In genomic region chr4:104678234-104678633, GRCm38 (mm10) we compare ENCODE assay signal across 17 mouse cellular contexts.
DNase-seq lines count a peak whose midpoint lies in the region; ATAC-seq and TF ChIP-seq lines count a peak whose summit lies in the region.
"Had no signal": no experiment of that assay in that cellular context is flagged by ENCODE, and none has a peak within 500 bp of the region (broad histone marks: within the 10 kb centered on the region; RNA-seq: fewer than 3 reads in every experiment).

No protein-coding gene starts in this region.

- no peak overlapping the region for H3K4me3 ChIP-seq in layer of hippocampus, adult 2 months
- H3K4me3 ChIP-seq in neural tube, embryonic 13.5 days: no peak overlapping the region
- H3K4me3 ChIP-seq in forebrain, postnatal 0 days (ENCODE audit: low read depth, low read length): no peak overlapping the region
- H3K4me3 ChIP-seq: embryonic facial prominence, embryonic 13.5 days; heart, adult 2 months; limb, embryonic 12.5 days; midbrain, embryonic 15.5 days had no signal

- peak overlapping the region; percentile 61 for H3K27ac ChIP-seq in layer of hippocampus, adult 2 months
- no peak overlapping the region for H3K27ac ChIP-seq in neural tube, embryonic 13.5 days (replicated peaks)
- no peak overlapping the region for H3K27ac ChIP-seq in forebrain, postnatal 0 days (ENCODE audit: low read depth, low read length)
- H3K27ac ChIP-seq: embryonic facial prominence, embryonic 13.5 days; heart, adult 2 months; limb, embryonic 12.5 days; liver, embryonic 14.5 days; midbrain, embryonic 15.5 days had no signal

- 0 out of 2 replicates have a peak, but pooled peaks have one; percentile 15 for ATAC-seq in neural tube, embryonic 13.5 days (ENCODE audit: low read depth)
- ATAC-seq in forebrain, postnatal 0 days: peak; percentile 54
- ATAC-seq: inflammation-experienced regulatory T-cells, adult 6 months; lung, postnatal 0 days; midbrain, embryonic 15.5 days had no signal

- H3K9ac ChIP-seq in neural tube, embryonic 13.5 days: no peak overlapping the region
- no peak overlapping the region for H3K9ac ChIP-seq in forebrain, postnatal 0 days
- H3K9ac ChIP-seq: embryonic facial prominence, embryonic 13.5 days; limb, embryonic 12.5 days; liver, embryonic 14.5 days; midbrain, embryonic 15.5 days had no signal

- DNase-seq in layer of hippocampus, adult 2 months (ENCODE audit: low spot score in 2 of 2): peak; percentile 43 to 56
- DNase-seq in layer of hippocampus, postnatal 36 days: no peak
- DNase-seq in neural tube, embryonic 10.5 days (ENCODE audit: extremely low spot score, low spot score): no peak
- DNase-seq in forebrain, postnatal 0 days: peak; percentile 46
- no peak for DNase-seq in spleen, postnatal 10 days (ENCODE audit: low spot score in 2 of 2)
- no peak for DNase-seq in ovary, postnatal 10 days (ENCODE audit: low spot score)
- DNase-seq: adrenal gland, postnatal 36 days; cerebellum, adult 9-10 months; heart, adult 2 months; kidney, adult 9 months had no signal

- H3K36me3 ChIP-seq in neural tube, embryonic 13.5 days: no peaks in the 10 kb centered on the region
- no peaks in the 10 kb centered on the region for H3K36me3 ChIP-seq in forebrain, postnatal 0 days (ENCODE audit: insufficient read depth)
- H3K36me3 ChIP-seq: embryonic facial prominence, embryonic 13.5 days; limb, embryonic 12.5 days; midbrain, embryonic 15.5 days had no signal

- TF ChIP-seq CTCF in layer of hippocampus, adult 2 months (conservative IDR thresholded peaks at IDR 0.05): no peak
- no peak for TF ChIP-seq CTCF in forebrain, postnatal 0 days (IDR thresholded peaks at IDR 0.05; ENCODE audit: low read depth)

- 69% methylated on average over 7 of the region's 7 CpGs for WGBS in neural tube, embryonic 13.5 days
- 51% methylated on average over 7 of the region's 7 CpGs for WGBS in forebrain, postnatal 0 days

- H3K4me2 ChIP-seq in neural tube, embryonic 13.5 days: no peak overlapping the region
- no peak overlapping the region for H3K4me2 ChIP-seq in forebrain, postnatal 0 days (ENCODE audit: low read depth)
- H3K4me2 ChIP-seq: embryonic facial prominence, embryonic 13.5 days; limb, embryonic 12.5 days; midbrain, embryonic 15.5 days had no signal

- no peaks in the 10 kb centered on the region for H3K27me3 ChIP-seq in neural tube, embryonic 13.5 days
- H3K27me3 ChIP-seq in forebrain, postnatal 0 days (ENCODE audit: insufficient read depth, low read length): no peaks in the 10 kb centered on the region
- H3K27me3 ChIP-seq: embryonic facial prominence, embryonic 13.5 days; limb, embryonic 12.5 days; midbrain, embryonic 15.5 days had no signal

- no peaks in the 10 kb centered on the region for H3K9me3 ChIP-seq in neural tube, embryonic 13.5 days
- H3K9me3 ChIP-seq in forebrain, postnatal 0 days (ENCODE audit: low read length): no peaks in the 10 kb centered on the region
- H3K9me3 ChIP-seq: embryonic facial prominence, embryonic 13.5 days; limb, embryonic 12.5 days; midbrain, embryonic 15.5 days had no signal

- peaks cover 10% of the 10 kb centered on the region for H3K4me1 ChIP-seq in neural tube, embryonic 13.5 days (replicated peaks)
- no peaks in the 10 kb centered on the region for H3K4me1 ChIP-seq in forebrain, postnatal 0 days (ENCODE audit: insufficient read depth)
- H3K4me1 ChIP-seq: embryonic facial prominence, embryonic 13.5 days; limb, embryonic 12.5 days; midbrain, embryonic 15.5 days had no signal

Comparison
In these comparisons a context has a peak if more than half of its experiments do, and no peak if none do; other contexts are left out.
1. DNase-seq: peak in layer of hippocampus, adult 2 months (2 of 2) and forebrain, postnatal 0 days (single experiment); none in layer of hippocampus, postnatal 36 days (0 of 2), neural tube, embryonic 10.5 days (single experiment), spleen, postnatal 10 days (0 of 2) and ovary, postnatal 10 days (single experiment).